Mouse (Mus musculus) spleen, embryonic (tissue): ENCODE measurements at regions not wholly inside any gene's neighbourhood (a gene's known extent, or its start where the extent isn't known, plus 50 kb on each side); places are given as distances from the start of the nearest gene placed in this dataset.

Experiments used
- CTCF ChIA-PET: fragments of 350-600 bp; sonication (Branson Sonifier 250); formaldehyde crosslinking; loops from one replicate; lab custom pipeline; 2022; lab: Charles Lee

GRCm38 (mm10) chr8:107715901-107716300 is 127.6 kb upstream of the Psmd7 start:
- CTCF ChIA-PET = no interaction called here

DNA sequence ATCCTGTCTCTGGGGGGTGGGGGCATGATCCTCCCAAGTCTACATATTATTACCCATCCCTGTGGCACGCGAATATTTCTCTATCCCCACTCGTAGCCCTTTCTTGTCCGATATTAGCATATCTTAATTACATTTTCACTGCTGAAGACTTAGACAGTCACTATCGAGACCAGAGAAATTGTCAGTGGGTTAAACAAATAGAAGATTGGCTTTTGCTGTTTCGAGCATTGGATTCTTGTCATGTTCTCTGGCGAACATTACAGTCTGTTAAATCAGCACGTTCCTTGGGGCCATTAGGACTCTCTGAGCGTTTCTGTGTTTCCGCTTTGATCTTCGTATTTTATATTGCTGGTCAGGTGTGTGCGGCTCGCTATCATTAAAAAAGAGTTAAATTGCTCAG is 129.6 kb upstream of the Psmd7 start:
- CTCF ChIA-PET = no interaction called here

DNA sequence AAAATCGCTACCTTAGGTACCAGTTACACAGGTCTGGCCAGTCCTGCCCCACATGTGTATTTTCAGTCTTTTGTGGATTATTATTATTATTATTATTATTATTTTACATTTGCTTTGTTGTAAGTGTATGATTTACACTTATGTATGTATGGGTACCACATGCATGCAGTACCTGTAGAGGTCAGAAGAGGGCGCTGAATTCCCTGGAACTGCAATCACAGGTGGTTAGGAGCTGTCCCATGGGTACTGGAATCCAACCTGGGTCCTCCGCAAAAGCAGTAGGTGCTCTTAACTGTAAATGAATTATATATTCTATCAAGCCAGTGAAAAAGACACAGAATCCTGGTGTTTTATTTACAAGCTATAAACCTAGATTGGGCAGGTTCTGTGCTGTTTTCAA is 131.4 kb upstream of the Psmd7 start:
- CTCF ChIA-PET = no interaction called here

DNA sequence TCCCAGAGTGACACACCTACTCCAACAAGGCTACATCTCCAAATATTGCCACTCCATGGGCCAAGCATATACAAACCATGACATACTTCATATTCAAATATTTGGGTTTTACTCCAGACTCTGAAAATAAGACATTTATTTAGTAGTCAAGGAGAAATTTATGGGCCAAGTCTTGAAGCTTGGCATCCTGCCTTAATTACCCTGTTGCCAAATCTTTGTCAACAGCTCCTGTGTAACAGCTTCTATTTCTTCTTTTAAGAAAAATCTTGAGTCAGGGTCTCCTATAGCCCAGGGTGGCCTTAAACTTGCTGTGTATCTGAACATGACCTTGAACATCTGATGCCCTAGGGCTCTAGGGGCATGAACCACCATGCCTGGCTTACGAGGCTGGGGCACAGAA is 138.5 kb upstream of the Psmd7 start:
- CTCF ChIA-PET = no interaction called here

DNA sequence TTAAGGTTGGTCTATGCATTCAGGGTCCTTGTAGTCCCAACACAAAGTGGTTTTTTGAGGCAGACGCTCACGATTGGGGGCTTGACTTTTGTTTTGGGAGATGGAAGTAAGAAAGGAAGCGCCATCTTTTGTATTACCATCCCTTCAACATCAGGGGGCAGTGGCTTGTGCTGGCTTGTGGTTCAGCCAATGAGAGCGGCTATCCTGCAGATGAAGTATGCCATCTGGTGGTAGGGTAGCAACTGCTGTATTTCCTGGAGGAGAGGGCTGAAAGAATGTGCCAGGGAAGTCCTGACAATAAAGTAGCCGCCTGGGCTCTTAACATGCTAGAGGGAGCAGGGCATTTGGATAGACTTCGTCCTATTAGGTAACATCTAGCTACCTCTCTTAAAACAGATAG is 139.0 kb upstream of the Psmd7 start:
- CTCF ChIA-PET = no interaction called here

- CTCF ChIA-PET = no interaction called here
Measured at GRCm38 (mm10) chr8:107739091-107739490, 150.8 kb upstream of the Psmd7 start.

- CTCF ChIA-PET = no interaction called here
Measured at GRCm38 (mm10) chr8:107757083-107757482, 168.8 kb upstream of the Psmd7 start.

- CTCF ChIA-PET = no interaction called here
Measured at GRCm38 (mm10) chr8:107758637-107759036, 170.4 kb upstream of the Psmd7 start.

DNA sequence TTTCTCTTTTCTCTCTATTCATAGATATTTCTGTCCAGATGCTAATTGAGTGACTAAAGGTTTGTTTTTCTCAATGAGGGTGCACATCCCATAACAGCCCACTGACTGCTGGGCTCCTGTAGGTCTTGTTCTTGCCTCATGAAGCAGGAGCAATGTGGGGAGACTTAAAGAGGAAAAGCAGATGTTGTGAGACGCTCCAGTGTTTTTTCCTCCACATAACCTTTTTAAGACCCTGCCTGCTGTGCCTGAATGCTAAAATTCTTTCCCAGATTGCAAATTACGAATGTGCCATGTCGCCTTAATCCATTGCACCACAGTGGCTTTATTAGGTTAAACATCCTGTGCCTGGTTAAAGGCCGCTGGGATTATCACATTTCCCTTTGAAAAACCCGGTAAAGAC is 165.5 kb upstream of the Zfhx3 start:
- CTCF ChIA-PET = no interaction called here

DNA sequence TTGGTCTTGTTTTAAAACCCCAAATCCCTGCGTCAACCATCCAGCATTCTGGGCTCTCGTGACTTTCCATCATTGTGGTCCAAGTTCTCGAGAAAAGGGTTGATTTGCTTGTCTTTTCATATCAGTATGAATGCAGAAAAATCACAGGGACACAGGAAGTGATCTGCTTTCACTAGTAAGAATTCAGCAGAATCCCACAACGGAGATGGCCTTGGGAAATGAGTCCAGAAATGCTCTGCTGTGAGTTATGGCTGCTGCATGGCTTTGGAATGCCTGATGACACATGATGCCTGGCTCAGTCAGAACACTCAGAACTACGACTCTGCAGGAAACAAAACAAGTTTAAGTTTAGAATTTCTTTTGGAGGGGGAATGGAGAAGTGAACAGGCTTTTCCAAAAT is 156.7 kb upstream of the Zfhx3 start:
- CTCF ChIA-PET = no interaction called here

DNA sequence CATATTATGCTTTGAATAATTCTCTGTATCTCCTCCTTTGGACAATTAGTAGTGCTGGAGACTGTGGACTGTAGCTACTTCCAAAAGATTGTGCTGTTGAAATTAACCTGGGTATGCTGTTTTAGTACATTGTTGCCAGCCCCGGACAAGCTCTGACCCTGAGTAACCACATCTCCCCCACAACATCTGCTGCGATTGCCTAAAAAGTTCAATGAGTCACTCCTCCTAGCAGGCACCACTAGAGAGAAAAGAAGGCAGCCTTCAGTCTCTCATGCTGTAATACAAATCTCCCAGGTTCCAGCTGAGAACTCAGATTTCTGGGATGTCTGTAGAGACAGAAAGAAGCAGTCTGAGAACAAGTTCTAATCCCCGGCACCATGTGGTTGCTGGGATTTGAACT is 150.2 kb upstream of the Zfhx3 start:
- CTCF ChIA-PET = no interaction called here

DNA sequence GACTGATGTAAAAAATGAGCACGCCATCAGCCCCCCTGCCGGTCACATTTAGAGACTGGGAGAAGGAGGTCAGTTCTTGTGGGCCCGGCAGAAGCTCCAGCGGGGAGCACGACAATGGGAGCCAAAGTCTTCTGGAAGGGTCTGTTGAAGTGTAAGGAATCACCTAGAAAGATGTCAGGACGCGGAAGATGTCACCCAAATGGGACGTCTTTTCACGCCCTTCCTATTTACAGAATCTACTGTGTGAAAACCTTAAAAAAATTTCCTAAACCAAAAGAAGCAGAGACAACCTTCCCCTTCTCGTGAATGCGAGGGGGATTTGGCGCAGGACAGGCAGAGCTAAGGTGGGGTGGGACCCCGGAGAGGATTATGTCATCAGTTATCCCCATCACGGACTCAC is 127.5 kb upstream of the Zfhx3 start:
- CTCF ChIA-PET = no interaction called here

DNA sequence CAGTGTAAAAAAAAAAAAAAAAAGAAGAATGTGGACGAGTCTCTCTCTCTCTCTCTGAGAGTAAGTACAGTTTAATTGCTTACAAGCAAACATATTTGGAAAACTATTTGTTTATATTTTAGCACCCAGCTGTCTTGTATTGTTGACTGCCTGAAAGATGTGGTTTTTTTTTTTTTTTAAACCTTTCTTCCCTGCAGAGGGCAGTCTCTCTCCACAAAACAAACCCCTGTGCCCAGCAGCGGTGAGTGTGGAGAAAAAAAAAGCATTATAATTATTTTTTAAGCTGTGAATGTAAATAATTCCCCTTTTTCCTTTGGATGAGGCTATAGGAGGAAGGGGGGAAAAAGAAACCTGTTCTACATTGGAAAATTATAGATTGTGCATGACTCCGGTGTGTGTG is 126.7 kb upstream of the Zfhx3 start:
- CTCF ChIA-PET = interaction anchor here (0.6 kb wide), 1 partner anchor 7 kb away, joined by 3 read pairs; no protein-coding TSS in a partner anchor

DNA sequence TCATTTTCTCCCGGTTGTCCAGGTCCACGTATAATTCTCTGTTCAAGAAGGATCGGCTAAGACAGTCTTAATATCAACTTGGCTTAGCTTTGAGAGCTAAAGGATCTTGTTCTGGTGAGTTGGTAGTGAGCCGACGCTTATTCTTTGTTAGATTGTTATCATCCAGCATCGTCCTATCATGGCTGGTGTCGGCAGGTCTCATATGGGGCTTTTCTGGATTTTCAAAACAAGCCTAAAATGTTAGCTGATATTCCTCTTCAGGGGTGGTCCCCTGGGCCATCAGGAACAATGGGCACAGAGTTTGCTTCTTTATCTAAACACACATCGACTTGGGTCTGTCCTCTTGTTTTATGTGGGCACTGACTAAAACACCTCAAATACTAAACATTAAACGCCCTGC is 124.6 kb upstream of the Zfhx3 start:
- CTCF ChIA-PET = no interaction called here

DNA sequence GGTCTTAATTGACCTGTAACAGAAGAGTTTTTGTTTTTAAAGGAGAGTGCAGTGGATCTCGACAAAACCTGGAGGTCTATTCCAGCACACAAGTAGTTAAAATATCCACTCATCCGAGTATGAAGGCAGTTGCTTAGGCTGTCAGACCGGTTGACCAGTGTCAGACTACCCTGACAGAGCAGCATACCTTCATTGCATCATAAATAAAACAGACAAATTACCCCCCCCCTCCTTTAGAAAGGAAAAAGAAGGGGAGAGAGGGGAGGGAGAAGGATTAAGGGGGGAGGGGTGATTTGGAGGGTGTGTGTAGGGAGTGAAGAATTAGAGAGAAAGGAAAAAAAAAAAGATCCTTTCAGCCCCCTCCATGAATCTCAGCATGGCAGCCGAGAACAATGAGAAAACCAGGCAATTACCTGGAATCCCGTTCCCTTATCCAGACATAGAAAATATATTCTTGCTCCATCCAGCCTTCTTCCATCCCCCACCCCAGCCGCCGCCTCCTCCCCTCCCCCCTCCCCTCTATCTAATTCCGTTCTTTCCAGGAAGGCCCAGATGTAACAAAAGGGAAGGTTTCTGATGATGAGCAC is 122.2 kb upstream of the Zfhx3 start:
- CTCF ChIA-PET = no interaction called here

DNA sequence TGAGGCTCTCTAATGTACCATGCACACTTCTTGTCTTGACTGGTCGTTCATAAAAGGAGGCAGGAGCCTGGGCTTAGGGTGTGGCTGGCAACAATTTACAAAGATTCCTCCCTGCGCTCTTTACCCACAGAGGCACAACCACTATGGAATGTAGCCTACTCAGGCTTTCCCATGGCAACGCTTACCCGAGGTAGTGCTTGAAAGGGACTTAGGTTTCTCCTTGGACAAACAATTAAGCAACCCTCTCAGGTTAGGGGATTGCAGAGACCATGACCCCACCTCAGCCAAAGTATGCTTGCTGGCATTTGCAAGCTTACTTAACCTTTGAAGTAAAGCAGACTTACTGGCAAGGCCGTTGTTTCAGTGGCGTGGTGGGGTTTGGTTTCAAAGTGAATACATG is 120.9 kb upstream of the Zfhx3 start:
- CTCF ChIA-PET = no interaction called here

GRCm38 (mm10) chr8:107824096-107824495 is 118.3 kb upstream of the Zfhx3 start:
- CTCF ChIA-PET = interaction anchor here (0.6 kb wide), 1 partner anchor 20 kb away, joined by 5 read pairs; no protein-coding TSS in a partner anchor

DNA sequence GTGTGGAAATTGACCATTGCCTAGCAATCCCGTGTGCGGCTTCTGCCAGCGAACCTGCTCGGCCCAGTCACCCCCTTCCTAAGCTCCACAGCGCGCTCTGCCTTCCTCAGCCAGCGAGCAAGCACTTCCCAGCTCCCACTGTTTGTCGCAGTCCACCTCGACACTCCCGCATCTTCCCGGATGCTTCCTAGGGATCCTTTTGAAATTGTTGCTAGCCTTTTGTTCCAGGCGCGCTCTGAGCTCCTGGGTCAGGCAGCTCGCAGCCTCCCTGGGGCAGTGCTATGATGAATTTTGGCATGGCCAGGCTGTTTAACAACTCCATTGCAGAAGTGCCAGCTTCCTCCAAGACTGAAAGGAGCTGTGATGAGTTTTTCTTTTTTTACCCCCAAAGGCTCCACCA is 117.8 kb upstream of the Zfhx3 start:
- CTCF ChIA-PET = no interaction called here

DNA sequence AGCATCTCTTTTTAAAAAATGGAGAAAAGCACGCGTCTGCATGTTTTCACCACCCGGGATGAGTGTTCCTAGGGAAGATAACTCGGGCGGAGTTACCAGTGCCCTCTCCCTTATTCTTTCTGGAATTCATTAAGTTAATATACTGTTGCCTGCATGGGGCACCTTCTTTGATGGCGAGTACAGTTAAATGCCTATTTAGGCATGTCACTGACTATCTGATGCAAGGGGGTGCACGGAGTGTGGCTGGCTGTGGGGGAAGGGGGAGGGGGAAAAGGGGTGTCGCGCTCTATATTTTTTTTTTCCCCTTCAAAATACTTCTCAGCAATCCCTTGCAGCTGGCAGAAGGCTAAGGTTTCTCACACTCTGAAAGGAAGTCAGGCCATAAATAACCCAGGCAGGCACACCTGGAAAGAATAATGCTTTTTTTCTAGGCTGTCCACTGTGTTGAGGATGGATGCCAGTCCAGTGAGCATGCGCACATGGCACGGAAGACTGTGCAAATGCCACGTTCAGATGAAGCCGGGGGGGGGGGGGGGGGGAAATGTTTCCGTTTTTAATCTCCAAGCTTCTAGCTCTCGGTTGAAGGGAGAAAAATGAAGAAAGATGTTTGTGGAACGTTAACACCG is 114.8 kb upstream of the Zfhx3 start:
- CTCF ChIA-PET = no interaction called here

DNA sequence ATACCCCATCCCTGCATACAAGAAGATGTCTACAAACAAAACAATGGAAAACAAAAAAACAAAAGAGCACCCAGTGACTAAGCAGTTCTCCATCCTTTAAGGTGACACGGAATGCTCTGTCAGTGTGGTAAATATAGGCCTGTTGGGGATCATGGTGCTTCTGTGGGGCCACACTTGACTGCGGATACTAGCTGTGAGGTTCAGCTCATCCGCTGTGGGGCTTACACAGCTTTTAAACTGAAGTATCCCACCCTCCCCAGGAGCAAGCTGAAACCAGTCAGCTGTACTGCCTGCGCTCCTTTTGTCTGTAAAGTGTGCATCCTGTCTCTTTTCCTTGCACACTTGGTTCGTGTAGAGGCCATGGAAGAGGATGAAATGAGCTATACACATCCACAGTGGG is 113.9 kb upstream of the Zfhx3 start:
- CTCF ChIA-PET = no interaction called here

- CTCF ChIA-PET = no interaction called here
Measured at GRCm38 (mm10) chr8:107833481-107833880, 109.0 kb upstream of the Zfhx3 start.

- CTCF ChIA-PET = no interaction called here
Measured at GRCm38 (mm10) chr8:107846141-107846540, 96.3 kb upstream of the Zfhx3 start.

DNA sequence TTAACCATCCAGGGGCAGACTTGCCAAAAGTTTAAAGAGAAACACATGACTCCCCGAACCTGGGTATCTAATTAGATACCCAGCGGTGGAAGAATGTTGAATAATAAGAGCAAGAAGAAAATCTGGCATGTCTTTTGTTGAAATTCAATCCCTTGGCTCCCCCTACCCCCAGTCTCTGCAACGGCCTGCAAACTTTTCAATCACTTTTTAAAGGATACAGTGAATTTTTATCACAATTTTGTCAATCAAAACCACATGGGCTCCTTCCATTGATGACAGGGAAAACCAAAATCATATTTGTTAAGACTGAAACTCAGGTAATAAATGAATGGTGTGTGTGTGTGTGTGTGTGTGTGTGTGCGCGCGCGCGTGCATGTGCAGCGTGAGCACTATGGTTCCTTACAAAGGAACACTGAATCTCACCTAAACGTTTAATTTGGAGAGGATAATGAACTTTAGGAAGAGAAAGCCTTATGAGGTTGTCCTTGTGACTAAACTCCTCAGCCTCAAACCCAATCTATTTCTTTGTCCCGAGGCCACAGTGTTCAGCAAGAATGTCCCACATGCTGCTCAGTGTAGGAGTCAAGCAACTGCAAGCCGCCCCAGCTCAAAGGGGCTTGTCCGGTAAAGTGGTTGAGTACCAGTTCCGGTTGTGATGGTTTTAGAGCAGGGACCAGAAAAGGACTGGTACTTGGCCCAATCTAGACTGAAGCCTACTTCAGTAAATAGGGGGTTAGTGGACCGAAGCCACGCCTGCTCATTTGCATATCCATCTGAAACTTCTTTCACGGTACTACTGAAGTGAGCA is 91.0 kb upstream of the Zfhx3 start:
- CTCF ChIA-PET = no interaction called here
